Mouse (Mus musculus) ES-E14 (cell line): ENCODE results near the gene Shcbp1l.

ENCODE experiments used
- CHD2 ChIP-seq: IDR thresholded peaks from 2 replicates; pipeline ENCODE4 v1.6.1; 2014; ENCODE audit warnings: mild to moderate bottlenecking, low read depth, low read length, inconsistent platforms
- HCFC1 ChIP-seq: IDR thresholded peaks from 2 replicates; pipeline ENCODE4 v1.6.1; 2012; ENCODE audit warnings: low read length, inconsistent platforms, borderline replicate concordance; ENCODE audit not compliant: insufficient read depth
- MAFK ChIP-seq: IDR thresholded peaks from 2 replicates; pipeline ENCODE4 v1.6.1; 2014; ENCODE audit warnings: mild to moderate bottlenecking, low read depth, low read length, inconsistent platforms; ENCODE audit not compliant: insufficient read depth
- ZC3H11A ChIP-seq: IDR thresholded peaks from 2 replicates; pipeline ENCODE4 v1.6.1; 2012; ENCODE audit warnings: low read depth, mild to moderate bottlenecking, inconsistent platforms, low read length, borderline replicate concordance
- ZNF384 ChIP-seq: IDR thresholded peaks from 2 replicates; pipeline ENCODE4 v1.6.1; 2012; ENCODE audit warnings: low read depth, low read length, inconsistent platforms

DNA sequence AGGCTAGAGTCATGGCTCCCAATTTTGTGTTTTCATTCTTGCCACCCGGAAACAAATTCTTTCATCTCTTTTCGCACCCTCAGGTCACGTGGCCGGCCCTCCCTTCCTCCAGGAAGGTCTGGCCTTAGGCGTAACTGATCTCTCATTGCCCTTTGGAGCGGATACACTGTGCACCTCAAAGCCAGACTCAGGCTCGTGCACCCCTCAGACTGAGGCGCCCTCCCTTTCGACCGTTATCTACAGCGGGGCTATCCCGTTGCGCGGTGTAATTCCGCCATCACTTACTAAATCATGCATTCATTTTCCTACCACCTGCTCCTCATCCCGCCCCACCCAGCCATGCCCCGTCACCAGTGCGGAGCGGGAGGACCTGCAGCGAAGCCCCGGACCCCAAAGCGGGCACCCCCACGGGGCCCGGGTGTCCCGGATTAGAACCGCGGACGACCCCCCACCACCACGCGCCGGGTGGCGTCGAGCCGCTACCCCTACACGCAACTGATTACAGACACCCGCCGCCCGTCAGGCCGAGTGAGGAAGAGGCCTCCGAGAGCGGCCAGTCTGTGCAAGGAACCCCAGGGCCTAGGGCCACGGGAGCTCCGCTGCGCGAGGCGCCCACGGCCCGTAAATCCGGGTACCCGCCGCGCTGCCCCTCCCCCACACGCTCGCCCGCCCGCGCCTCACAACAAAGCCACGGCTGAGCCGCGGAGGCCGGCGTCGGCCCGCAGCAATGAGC, 62.0 kb downstream of the Shcbp1l start:
- TF ChIP-seq MAFK: no peak
- 0 out of 2 replicates have a peak, but pooled peaks have one; percentile 27 for TF ChIP-seq CHD2
- 0 out of 2 replicates have a peak, but pooled peaks have one; percentile 29 for TF ChIP-seq HCFC1
- no peak for TF ChIP-seq ZNF384
- no peak for TF ChIP-seq ZC3H11A
